11 mouse cellular contexts compared by ENCODE assay signal in genomic region chr5:35954055-35954718, GRCm38 (mm10).
DNase-seq lines count a peak whose midpoint lies in the region; ATAC-seq and TF ChIP-seq lines count a peak whose summit lies in the region.
"Had no signal": no experiment of that assay in that cellular context is flagged by ENCODE, and none has a peak within 500 bp of the region (broad histone marks: within the 10 kb centered on the region; RNA-seq: fewer than 3 reads in every experiment).

No protein-coding gene starts in this region.

- H3K27ac ChIP-seq in embryonic facial prominence, embryonic 15.5 days (replicated peaks), result peak overlapping the region; percentile 44; the same call in 1 of the 2 replicates
- peak overlapping the region; percentile 36; the same call in 1 of the 2 replicates for H3K27ac ChIP-seq in heart, embryonic 12.5 days (ENCODE audit: poor library complexity, severe bottlenecking)
- H3K27ac ChIP-seq: limb, embryonic 15.5 days; neural tube, embryonic 12.5 days had no signal

- TF ChIP-seq CTCF in brain, embryonic 14.5 days (IDR thresholded peaks at IDR 0.05; ENCODE audit: borderline replicate concordance, extremely low read depth, insufficient read depth, insufficient read length), result no peak

- no peak overlapping the region for H3K4me2 ChIP-seq in embryonic facial prominence, embryonic 15.5 days (replicated peaks)
- H3K4me2 ChIP-seq in heart, embryonic 12.5 days, result no peak overlapping the region
- H3K4me2 ChIP-seq: limb, embryonic 15.5 days; neural tube, embryonic 12.5 days had no signal

- H3K4me1 ChIP-seq in embryonic facial prominence, embryonic 15.5 days, result peaks cover 22% of the 10 kb centered on the region
- H3K4me1 ChIP-seq in heart, embryonic 12.5 days (replicated peaks), result no peaks in the 10 kb centered on the region
- H3K4me1 ChIP-seq: neural tube, embryonic 12.5 days had no signal

- H3K9ac ChIP-seq in embryonic facial prominence, embryonic 15.5 days, result no peak overlapping the region
- H3K9ac ChIP-seq in heart, embryonic 12.5 days, result no peak overlapping the region
- H3K9ac ChIP-seq: limb, embryonic 15.5 days; neural tube, embryonic 12.5 days had no signal

- 45% methylated on average over 12 of the region's 12 CpGs for WGBS in embryonic facial prominence, embryonic 15.5 days
- 74% methylated on average over 12 of the region's 12 CpGs for WGBS in heart, embryonic 12.5 days

- no peak overlapping the region for H3K4me3 ChIP-seq in embryonic facial prominence, embryonic 15.5 days (replicated peaks)
- no peak overlapping the region for H3K4me3 ChIP-seq in heart, embryonic 12.5 days
- H3K4me3 ChIP-seq: limb, embryonic 15.5 days; neural tube, embryonic 12.5 days had no signal

- H3K9me3 ChIP-seq in embryonic facial prominence, embryonic 15.5 days (replicated peaks), result no peaks in the 10 kb centered on the region
- H3K9me3 ChIP-seq in heart, embryonic 12.5 days (replicated peaks), result no peaks in the 10 kb centered on the region
- H3K9me3 ChIP-seq: limb, embryonic 15.5 days; neural tube, embryonic 12.5 days had no signal

- H3K36me3 ChIP-seq in embryonic facial prominence, embryonic 15.5 days, result peaks cover 48% of the 10 kb centered on the region
- peaks cover 84% of the 10 kb centered on the region for H3K36me3 ChIP-seq in heart, embryonic 12.5 days

- no peaks in the 10 kb centered on the region for H3K27me3 ChIP-seq in embryonic facial prominence, embryonic 15.5 days
- H3K27me3 ChIP-seq in heart, embryonic 12.5 days (replicated peaks), result no peaks in the 10 kb centered on the region
- H3K27me3 ChIP-seq: limb, embryonic 15.5 days; neural tube, embryonic 12.5 days had no signal

- ATAC-seq in embryonic facial prominence, embryonic 15.5 days (ENCODE audit: insufficient number of reproducible peaks, low FRiP score, low TSS enrichment, low read depth), result peak; percentile 39; the same call in 1 of the 2 replicates
- ATAC-seq in heart, embryonic 12.5 days (ENCODE audit: insufficient number of reproducible peaks, low FRiP score), result no peak

- DNase-seq in kidney, postnatal 14 days, result peak; percentile 48
- DNase-seq in kidney, postnatal 4 days, result no peak
- peak; percentile 89 for DNase-seq in brain, embryonic 14.5 days (ENCODE audit: low read depth)
- DNase-seq in ovary, postnatal 36 days (ENCODE audit: low spot score), result no peak
- DNase-seq in spleen, adult 12 weeks (ENCODE audit: low spot score), result no peak
- DNase-seq in ovary, adult 18-20 months (ENCODE audit: low spot score), result no peak
- DNase-seq: cerebellum, adult 2 months had no signal

- TF ChIP-seq POLR2A in brain, embryonic 14.5 days (IDR thresholded peaks at IDR 0.05; ENCODE audit: borderline replicate concordance, extremely low read depth, insufficient read depth, insufficient read length, poor library complexity, severe bottlenecking), result no peak

Comparison
In these comparisons a context has a peak if more than half of its experiments do, and no peak if none do; other contexts are left out.
1. DNase-seq: peak in kidney, postnatal 14 days (single experiment) and brain, embryonic 14.5 days (single experiment); none in kidney, postnatal 4 days (0 of 2), ovary, postnatal 36 days (single experiment), spleen, adult 12 weeks (single experiment) and ovary, adult 18-20 months (single experiment).